Mouse (Mus musculus): ENCODE results near the gene Pdxdc1.
"Not testable (repeated sequence)": the region's sequence is repeated elsewhere in the genome, so short reads cannot be mapped to it uniquely, and the experiment has no call there.

Pdxdc1 gene

DNA sequence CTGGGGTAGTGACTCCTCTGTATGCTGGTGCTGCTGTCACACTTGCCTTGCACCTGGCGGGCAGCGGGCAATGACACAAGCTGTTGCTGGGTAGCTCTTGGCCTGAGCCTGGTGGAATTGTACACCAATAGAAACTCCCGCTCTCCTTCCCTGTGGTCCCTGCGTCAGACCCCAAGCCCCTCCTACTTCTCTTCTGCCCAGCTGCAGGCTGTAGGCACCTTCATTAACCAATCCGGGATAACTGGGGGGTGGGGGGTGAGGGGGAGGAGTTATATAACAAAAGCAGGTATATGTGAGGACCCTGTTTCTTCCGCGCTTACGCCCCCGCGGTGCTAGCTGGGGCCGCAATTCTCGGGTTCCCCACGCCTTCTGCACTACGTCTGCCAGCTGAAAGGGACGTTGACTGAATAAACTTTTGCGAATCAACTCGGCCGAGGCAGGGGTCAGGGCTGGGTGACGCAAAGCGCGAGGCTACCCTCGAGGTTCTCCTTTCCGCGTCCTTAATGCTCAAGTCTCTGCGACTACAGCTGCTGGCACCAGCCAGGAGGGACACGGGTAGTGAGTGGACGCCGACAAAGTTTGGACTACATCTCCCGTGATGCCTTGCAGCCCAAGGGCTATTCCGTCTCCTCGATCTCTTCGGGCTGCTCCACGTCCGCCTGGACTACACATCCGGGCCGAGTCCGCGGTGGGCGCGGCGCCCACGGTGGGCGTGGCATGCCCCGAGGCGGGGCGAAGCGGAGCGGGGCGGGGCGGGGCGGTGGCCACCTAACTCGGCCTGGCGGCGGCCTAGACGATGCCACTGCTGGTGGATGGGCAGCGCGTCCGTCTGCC, 84.2 kb downstream of the Pdxdc1 start, which contains the start of gene Ntan1:
Ntan1 (plus strand) TSS at position 286 of the 834 bp plus-strand sequence.
- DNase-seq (ENCODE audit: low read depth, low spot score): peak; percentile 89

DNA sequence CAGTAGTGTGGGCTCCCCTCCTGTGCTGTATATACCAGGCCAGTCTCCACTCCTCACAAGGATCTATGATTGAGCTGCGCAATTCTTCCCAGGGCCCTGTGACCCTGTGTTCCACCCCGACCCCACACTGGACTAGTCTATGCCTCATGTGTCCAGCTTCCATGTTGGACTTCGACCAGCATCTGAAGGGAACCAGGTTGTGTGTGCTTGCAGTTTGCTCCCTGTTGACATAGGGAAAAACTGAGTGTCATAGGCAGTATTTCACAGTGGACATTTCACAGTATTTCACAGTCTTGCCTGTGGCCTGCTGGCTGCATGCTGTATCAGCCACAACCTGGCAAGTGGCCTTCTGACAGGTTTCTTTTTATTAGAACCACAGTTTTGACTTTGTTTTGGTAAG, 89.7 kb downstream of the Pdxdc1 start:
- DNase-seq (ENCODE audit: low read depth, low spot score): no peak

DNA sequence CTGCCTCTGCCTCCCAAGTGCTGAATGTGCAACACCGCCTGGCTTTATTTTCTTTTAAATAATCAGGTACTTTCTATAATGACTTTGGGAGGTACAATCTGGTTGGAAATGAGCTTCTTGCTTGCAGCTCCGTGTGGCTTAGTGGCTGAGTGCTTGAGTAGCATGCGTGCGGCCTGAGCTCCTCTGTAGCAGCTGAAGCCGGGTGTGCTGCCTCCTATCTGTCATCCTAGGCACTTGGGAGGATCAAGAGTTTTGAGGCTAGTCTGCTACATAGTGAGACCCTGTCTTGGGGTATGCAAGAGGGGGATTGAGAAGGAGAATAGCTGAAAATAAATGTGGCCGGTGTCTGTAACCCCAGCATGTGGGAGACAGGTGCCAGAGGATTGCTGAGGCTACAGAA, 90.8 kb downstream of the Pdxdc1 start:
- DNase-seq (ENCODE audit: low read depth, low spot score): no peak

DNA sequence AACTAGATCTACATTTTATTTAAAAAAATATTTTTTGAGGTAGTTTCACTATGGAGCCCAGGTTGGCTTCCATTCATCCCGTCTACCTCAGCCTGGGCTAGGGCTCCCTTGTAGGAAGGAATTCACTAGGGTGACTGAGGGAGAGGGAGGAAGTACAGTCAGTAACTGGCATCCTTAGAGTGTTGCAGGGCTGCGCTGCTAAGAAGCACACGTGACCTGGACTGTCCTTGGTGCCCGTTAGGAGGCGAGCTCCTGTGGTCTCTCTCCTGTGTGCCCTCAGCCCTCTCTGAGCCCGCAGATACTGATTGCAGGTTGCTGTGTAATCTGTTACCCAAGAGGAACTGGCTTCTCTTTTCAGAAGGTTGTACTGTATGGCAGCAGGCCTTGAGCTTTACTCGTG, 94.5 kb downstream of the Pdxdc1 start:
- no peak for DNase-seq (ENCODE audit: low read depth, low spot score)

DNA sequence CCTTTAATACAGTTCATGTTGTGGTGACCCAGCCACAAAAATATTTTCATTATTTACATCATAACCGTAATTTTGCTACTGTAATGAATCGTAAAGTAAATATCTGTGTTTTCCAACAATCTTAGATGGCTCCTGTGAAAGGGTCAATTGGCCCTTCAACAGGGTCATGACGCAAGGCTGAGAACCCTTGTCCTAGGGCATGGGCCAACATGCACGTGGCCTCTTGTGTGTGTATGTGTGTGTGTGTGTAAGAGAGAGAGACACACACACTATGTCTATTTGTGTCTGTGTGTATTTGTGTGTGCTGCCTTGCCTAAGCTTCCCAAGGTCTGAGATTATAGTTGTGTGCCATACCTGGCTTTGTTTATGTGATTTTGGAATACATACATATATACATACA, 95.3 kb downstream of the Pdxdc1 start:
- no peak for DNase-seq (ENCODE audit: low read depth, low spot score)

DNA sequence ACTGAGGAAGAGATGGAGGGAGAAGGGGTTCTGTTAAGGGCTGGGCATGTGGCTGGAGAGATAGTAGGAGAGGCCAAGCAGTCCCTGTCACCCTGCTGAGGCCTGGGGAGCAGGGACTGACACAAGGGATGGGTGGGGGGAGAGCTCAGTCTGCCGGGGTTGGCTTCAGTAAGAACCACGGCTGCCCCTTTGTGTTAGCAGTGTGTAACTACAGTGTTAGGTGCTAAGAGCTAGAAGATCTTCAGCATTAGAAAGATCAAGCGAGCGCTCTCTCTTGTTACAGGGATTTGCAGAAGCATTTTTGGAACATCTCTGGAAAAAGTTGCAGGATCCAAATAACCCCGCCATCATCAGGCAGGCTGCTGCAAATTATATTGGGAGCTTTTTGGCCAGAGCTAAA, 98.3 kb downstream of the Pdxdc1 start:
- no peak for DNase-seq (ENCODE audit: low read depth, low spot score)

DNA sequence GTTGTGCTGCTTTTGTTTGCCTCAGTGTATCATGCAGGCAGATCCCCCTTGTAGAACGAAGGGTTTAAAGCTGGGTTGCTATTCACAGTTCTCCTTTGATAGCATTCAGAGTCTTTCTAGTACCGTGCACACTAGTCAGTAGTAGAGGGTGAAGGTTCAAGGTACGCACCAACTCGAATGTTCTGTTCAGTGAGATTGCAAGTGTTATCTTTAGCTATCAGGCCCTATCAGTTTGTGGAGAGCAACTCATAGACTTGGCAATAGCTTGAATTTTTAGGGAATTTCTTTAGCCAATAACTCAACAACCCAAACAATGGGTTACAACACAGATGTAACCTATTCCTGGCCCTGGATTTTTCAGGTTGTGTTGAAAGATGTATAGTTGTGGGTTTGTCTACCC, 101.7 kb downstream of the Pdxdc1 start:
- DNase-seq (ENCODE audit: low read depth, low spot score): no peak

DNA sequence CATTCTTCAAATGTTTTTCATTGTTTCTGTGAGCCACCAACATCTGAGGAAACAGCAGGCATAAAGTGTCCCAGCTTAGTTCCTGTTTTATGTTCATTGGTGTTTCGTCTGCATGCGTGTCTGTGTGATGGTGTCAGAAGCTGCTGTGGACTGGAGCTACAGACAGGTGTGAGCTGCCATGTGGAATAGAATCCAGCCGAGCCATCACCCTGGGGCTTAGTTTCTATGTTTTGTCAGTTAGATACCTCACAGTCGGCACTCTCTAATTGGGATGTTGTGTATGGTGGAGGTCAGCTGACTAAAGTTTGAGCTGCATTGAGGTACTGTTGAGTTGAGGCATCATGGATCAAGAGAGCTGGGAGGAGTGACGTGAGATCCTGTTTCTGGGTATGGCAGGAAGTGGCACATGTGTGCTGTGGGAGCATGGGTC, 106.2 kb downstream of the Pdxdc1 start:
- no peak for DNase-seq (ENCODE audit: low read depth, low spot score)

DNA sequence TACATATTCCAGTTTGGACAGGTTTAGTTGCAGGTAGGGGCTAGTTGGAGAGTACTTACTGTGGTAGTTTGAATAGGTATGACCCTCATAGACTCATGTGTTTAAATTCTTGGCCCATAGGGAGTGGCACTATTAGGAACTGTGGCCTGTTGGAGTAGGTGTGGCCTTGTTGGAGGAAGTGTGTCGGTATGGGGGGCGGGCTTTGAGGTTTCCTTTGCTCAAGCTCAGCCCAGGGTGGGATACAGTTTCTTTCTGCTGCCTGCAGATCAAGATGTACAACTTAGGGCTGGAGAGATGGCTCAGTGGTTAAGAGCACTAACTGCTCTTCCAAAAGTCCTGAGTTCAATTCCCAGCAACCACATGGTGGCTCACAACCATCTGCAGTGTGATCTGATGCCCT, 109.5 kb downstream of the Pdxdc1 start:
- DNase-seq (ENCODE audit: low read depth, low spot score): not testable (repeated sequence)

DNA sequence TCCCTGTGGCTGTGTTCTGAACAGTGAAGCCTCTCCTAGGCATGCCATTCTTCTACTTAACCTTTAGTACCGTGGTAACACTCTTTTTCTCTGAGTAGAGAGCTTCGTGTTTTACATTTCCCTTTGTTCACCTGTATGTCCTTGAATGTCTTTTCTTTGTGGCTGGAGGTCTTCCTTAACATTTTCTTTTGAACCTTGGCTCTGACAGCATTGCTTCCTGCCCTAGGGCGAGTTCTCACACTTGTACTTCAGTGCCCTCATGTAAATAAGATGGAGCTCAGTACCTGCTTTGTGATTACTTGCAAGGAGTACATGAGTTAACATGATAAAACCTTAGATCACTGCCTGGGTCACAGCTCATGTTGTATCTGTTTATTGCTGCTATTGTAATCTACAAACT, 117.0 kb downstream of the Pdxdc1 start:
- DNase-seq (ENCODE audit: low read depth, low spot score): no peak

Measured in retina, adult 2 months (tissue).